Mouse (Mus musculus) liver, adult 2 months (tissue): ENCODE measurements around the gene Bcl2l12.

Experiments
- CTCF ChIP-seq: fragments of 200-500 bp; IDR thresholded peaks from 2 replicates; pipeline ENCODE4 v1.5.1; 2011; ENCODE audit warnings: low read depth, low read length, control low read depth
- POLR2A ChIP-seq: fragments of 200-500 bp; IDR thresholded peaks from 2 replicates; pipeline ENCODE4 v1.6.1; 2011; ENCODE audit warnings: low read length, control low read depth; ENCODE audit not compliant: insufficient read depth; ENCODE audit errors: extremely low read depth

GRCm38 (mm10) chr7:44964990-44965389, 33.5 kb downstream of the Bcl2l12 start:
- no peak for TF ChIP-seq POLR2A
- no peak for TF ChIP-seq CTCF
